Mouse (Mus musculus) small intestine, adult 2 months (tissue): ENCODE results near the gene C5ar1. TPM values are rescaled to one million over a fixed set of nuclear protein-coding genes. Genes with fewer than 3 reads are reported as not detected.
A peak's percentile ranks its signal among the peaks of the same experiment; 100 is the strongest.

Experiments
- H3K27ac ChIP-seq: fragments of 200-500 bp; 2 replicates; pipeline ENCODE4 v1.5.1; 2012; ENCODE audit warnings: low read depth, low read length, control low read depth, inconsistent platforms; ENCODE audit not compliant: insufficient read depth
- H3K27me3 ChIP-seq: fragments of 200-500 bp; 2 replicates; pipeline ENCODE4 v1.6.1; 2012; ENCODE audit warnings: mild to moderate bottlenecking, moderate library complexity, low read length, inconsistent platforms; ENCODE audit not compliant: control insufficient read depth, insufficient read depth
- H3K36me3 ChIP-seq: fragments of 200-500 bp; 2 replicates; pipeline ENCODE4 v1.6.1; 2012; ENCODE audit warnings: mild to moderate bottlenecking, low read length, control low read depth, inconsistent platforms; ENCODE audit not compliant: control insufficient read depth, insufficient read depth
- H3K4me1 ChIP-seq: fragments of 200-500 bp; 2 replicates; pipeline ENCODE4 v1.6.1; 2012; ENCODE audit warnings: low read length, inconsistent platforms, mixed read lengths; ENCODE audit not compliant: control insufficient read depth, insufficient read depth, insufficient read length
- H3K4me3 ChIP-seq: fragments of 200-500 bp; 2 replicates; pipeline ENCODE4 v1.5.1; 2012; ENCODE audit warnings: low read depth, mild to moderate bottlenecking, control low read depth, inconsistent platforms, low read length, moderate library complexity
- CTCF ChIP-seq: fragments of 200-500 bp; IDR thresholded peaks from 2 replicates; pipeline ENCODE4 v1.5.1; 2012; ENCODE audit warnings: low read depth, mild to moderate bottlenecking, control low read depth, inconsistent platforms, low read length, moderate library complexity, mixed read lengths; ENCODE audit not compliant: insufficient replicate concordance, insufficient read length; ENCODE audit errors: extremely low read depth
- POLR2A ChIP-seq: fragments of 200-500 bp; IDR thresholded peaks from 2 replicates; pipeline ENCODE4 v1.6.1; 2012; ENCODE audit warnings: low read depth, mild to moderate bottlenecking, control low read depth, inconsistent platforms, low read length, moderate library complexity
- WGBS: fragments of 180-500 bp; shearing (Covaris S2); methylation state at CpG from one replicate; pipeline ENCODE4 v1.1.7; 2018; 5-methylcytosine and 5-hydroxymethylcytosine counted together
- polyA plus RNA-seq: library from polyadenylated mRNA; depleted of rRNA; stranded (reverse); fragments of >200 nt; gene quantifications from 2 replicates; pipeline ENCODE4 v1.2.3, GENCODE M21; 2012

C5ar1 gene
- polyA plus RNA-seq, 1 experiment: 5.7 TPM

DNA sequence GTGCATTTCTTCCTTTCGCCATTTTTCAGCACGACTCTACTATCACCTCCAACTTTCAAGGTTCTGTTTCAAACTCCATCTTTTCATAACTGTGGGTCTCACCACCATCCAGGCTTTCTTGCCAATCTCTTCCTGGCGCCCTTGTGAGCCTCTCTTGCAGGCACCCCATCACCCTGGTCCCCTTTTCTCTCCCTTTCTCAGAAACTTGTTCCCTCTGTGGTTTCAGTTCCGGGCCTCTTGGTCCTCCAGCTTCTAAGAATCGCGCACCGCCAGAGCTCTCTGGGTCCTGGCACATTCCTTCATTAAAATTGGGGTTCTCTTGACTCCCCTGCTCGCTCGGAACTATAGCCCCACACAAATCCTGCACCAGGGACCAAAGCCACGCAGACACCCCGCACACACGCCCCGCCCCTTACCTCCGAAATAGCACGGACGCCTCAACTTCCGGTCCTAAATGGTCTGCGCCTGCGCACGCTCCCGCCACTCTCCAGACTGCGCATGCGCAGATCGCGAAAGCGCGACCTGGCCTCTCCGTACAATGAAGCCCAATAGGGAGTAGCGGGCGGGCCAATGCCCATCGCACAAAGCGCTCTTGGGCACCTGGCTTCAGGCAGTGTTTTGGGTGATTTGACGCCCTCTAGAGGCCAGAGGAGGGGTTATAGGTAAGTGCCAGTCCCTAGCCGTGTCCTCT, 37.6 kb downstream of the C5ar1 start, which contains the start of gene Dhx34:
Gene Dhx34 (minus strand): TSS at position 456 of the 691 bp plus-strand sequence.
- Histone ChIP-seq H3K4me3 (peak within 1 kb of the TSS; percentile 76), H3K27ac (peak within 1 kb of the TSS; percentile 65), H3K36me3 (peaks cover 8% of the 10 kb centered on the region; the same call in 1 of the 2 replicates), H3K4me1 (no peaks in the 10 kb centered on the region), H3K27me3 (no peaks in the 10 kb centered on the region)
- TF ChIP-seq CTCF (peak; percentile 19; the same call in 1 of the 2 replicates), POLR2A (peak; percentile 85)
- under 1% methylated on average over 34 of the region's 34 CpGs for WGBS

GRCm38 (mm10) chr7:16213986-16214385, 45.4 kb downstream of the C5ar1 start:
- no peaks in the 10 kb centered on the region; the same call in 1 of the 2 replicates for H3K4me1 ChIP-seq
- no peaks in the 10 kb centered on the region for H3K27me3 ChIP-seq
- H3K36me3 ChIP-seq: peaks cover 37% of the 10 kb centered on the region
- H3K4me3 ChIP-seq: no peak overlapping the region
- WGBS: 93% methylated on average over 9 of the region's 9 CpGs
- H3K27ac ChIP-seq: no peak overlapping the region
- TF ChIP-seq POLR2A (no peak), CTCF (no peak)

DNA sequence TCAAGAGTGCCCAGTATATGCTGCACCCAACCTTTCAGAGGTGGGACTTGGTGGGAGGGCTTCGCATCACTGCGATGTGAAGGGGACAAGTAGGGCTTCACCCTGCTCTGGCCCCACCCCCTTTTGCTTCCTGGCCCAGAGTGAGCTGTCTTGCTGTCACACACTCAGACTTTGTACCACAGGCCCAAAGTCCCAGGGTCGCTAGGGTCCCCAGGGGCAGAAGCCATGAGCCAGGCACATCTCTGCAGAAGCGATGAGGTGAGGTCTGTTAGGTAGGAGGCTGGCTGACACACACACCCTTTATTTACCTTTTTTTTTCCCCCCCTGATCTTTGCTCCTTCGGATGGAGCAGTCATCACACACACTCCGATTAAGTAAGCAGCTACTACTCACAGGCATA, 46.1 kb downstream of the C5ar1 start:
- Histone ChIP-seq H3K27ac (no peak overlapping the region), H3K27me3 (no peaks in the 10 kb centered on the region), H3K4me1 (peaks cover 3% of the 10 kb centered on the region), H3K4me3 (no peak overlapping the region), H3K36me3 (peaks cover 36% of the 10 kb centered on the region)
- WGBS: 84% methylated on average over 6 of the region's 6 CpGs
- no peak for TF ChIP-seq POLR2A
- no peak for TF ChIP-seq CTCF

- Histone ChIP-seq H3K36me3 (peaks cover 26% of the 10 kb centered on the region), H3K27me3 (no peaks in the 10 kb centered on the region), H3K4me3 (no peak overlapping the region), H3K4me1 (peaks cover 7% of the 10 kb centered on the region), H3K27ac (no peak overlapping the region)
- no peak for TF ChIP-seq POLR2A
- TF ChIP-seq CTCF: 0 out of 2 replicates have a peak, but pooled peaks have one; percentile 14
- WGBS: 79% methylated on average over 12 of the region's 12 CpGs
These were observed 48.4 kb downstream of the C5ar1 start for GRCm38 (mm10) chr7:16210862-16211365.

DNA sequence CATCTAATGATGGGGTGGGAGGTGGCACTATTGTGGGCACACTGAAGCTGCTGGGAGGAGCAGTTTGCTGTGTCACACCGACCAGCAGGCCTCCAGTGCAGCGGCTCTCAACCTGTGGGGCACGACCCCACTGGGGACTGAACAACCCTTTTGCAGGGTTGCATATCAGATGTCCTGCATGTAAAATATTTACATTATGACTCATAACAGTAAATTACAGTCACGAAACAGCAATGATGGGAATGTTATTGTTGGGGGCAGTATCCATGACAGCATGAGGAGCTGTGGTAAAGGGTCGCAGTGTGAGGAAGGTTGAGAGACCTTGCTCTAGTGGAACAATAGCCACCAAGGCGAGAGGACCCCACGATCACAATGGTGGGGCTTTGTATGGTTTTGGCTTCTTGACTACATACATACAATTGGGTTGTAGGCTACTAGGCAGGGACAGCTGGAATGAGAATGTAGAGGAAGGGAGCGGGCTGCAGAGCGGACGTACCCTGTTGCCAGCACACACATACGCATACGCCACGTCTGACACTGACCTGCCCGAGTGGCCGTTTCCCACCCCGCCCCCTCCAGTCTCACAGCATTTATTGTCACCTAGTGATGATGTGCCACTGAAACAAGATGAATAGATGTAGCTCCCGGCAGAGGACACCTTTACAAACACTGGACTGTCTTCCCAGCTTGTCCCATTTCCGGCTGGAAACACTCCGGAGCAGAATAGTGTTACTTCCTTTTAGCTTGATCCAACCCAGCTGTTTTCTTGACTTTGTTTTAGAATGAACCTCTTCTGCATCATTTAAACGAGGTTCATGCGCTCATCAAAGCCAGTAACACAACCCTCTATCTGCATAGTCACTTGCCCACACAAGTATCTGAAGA, 50.3 kb downstream of the C5ar1 start:
- no peaks in the 10 kb centered on the region for H3K27me3 ChIP-seq
- H3K27ac ChIP-seq: no peak overlapping the region
- 74% methylated on average over 21 of the region's 21 CpGs for WGBS
- TF ChIP-seq CTCF (no peak), POLR2A (no peak)
- peaks cover 7% of the 10 kb centered on the region for H3K4me1 ChIP-seq
- H3K4me3 ChIP-seq: no peak overlapping the region
- H3K36me3 ChIP-seq: peaks cover 17% of the 10 kb centered on the region

DNA sequence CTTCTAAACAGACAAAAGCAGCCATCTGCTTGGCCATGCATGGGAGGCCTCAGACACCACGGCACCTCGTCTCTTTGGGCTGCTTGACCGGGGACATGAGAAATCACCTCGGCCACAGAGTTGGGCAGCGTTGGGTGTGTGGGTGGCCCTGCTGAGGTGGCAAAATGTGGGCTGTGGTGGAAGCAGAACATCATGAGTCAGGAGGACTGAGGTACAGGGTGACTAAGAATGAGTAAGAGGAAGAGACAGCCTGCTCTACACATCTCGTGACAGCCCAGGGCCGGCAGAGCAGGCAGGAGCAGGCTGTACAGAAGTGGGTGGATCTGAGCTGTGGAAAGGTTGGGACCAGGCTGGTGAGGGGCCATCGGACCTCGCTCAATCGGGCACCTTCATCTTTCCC, 51.8 kb downstream of the C5ar1 start:
- no peaks in the 10 kb centered on the region for H3K27me3 ChIP-seq
- WGBS: 79% methylated on average over 10 of the region's 10 CpGs
- peak overlapping the region; percentile 66 for H3K27ac ChIP-seq
- peaks cover 7% of the 10 kb centered on the region for H3K4me1 ChIP-seq
- H3K36me3 ChIP-seq: peaks cover 26% of the 10 kb centered on the region
- H3K4me3 ChIP-seq: no peak overlapping the region
- no peak for TF ChIP-seq POLR2A
- no peak for TF ChIP-seq CTCF

GRCm38 (mm10) chr7:16207076-16207475, 52.3 kb downstream of the C5ar1 start:
- 77% methylated on average over 7 of the region's 7 CpGs for WGBS
- Histone ChIP-seq H3K27me3 (no peaks in the 10 kb centered on the region), H3K27ac (peak overlapping the region; percentile 29), H3K4me1 (peaks cover 7% of the 10 kb centered on the region), H3K36me3 (peaks cover 27% of the 10 kb centered on the region), H3K4me3 (no peak overlapping the region)
- TF ChIP-seq POLR2A (no peak), CTCF (no peak)
